Mouse (Mus musculus) megakaryocyte, adult 5-6 weeks (primary cell): ENCODE measurements around the gene Anapc2. TPM values are rescaled to one million over a fixed set of nuclear protein-coding genes. Genes with fewer than 3 reads are reported as not detected.
"Not testable (repeated sequence)": the region's sequence is repeated elsewhere in the genome, so short reads cannot be mapped to it uniquely, and the experiment has no call there.

Experiments used
- ATAC-seq: 2 replicates; pipeline ENCODE4 v1.8.0; 2016; ENCODE audit warnings: mild to moderate bottlenecking, inconsistent platforms; ENCODE audit not compliant: poor library complexity, severe bottlenecking
- total RNA-seq, 2 experiments: library from RNA; stranded (forward) in 1 of 2; stranded (reverse) in 1 of 2; fragments of 153-499, 151-499 nt in 1 of 2; fragments of 221-1000, 200-1000 nt in 1 of 2; gene quantifications; 2 replicates each; pipeline versions ENCODE4 v1.2.3 to v1.2.4; 2015 to 2017

The Anapc2 gene
- total RNA-seq, 2 experiments from 2014 or later, result 25.1 to 28.9 TPM

GRCm38 (mm10) chr2:25240723-25241437, 31.4 kb upstream of the Anapc2 start:
- ATAC-seq, result peak; percentile 51

- no peak for ATAC-seq
Observed at GRCm38 (mm10) chr2:25241438-25241775, 30.9 kb upstream of the Anapc2 start.

GRCm38 (mm10) chr2:25242101-25242506, 30.2 kb upstream of the Anapc2 start, which contains the start of the genes Rnf208 and Cysrt1:
Gene Rnf208, plus strand, starts transcription at chr2:25242255.
Gene Cysrt1, minus strand, starts transcription at chr2:25242452.
- no peak for ATAC-seq

GRCm38 (mm10) chr2:25243342-25243741, 28.9 kb upstream of the Anapc2 start:
- no peak for ATAC-seq

- ATAC-seq, result no peak
Observed at GRCm38 (mm10) chr2:25244144-25244543, 28.1 kb upstream of the Anapc2 start.

- no peak for ATAC-seq
Observed at GRCm38 (mm10) chr2:25246183-25247072, 25.9 kb upstream of the Anapc2 start, which contains the start of gene AL732309.1. Gene AL732309.1, minus strand, starts transcription at chr2:25246863.

GRCm38 (mm10) chr2:25252331-25252730, 19.9 kb upstream of the Anapc2 start:
- no peak for ATAC-seq

- peak; percentile 97 for ATAC-seq
Observed at GRCm38 (mm10) chr2:25255284-25255779, 16.9 kb upstream of the Anapc2 start, which contains the start of gene Tmem203. Gene Tmem203, plus strand, starts transcription at chr2:25255439.

- ATAC-seq, result not testable (repeated sequence)
Observed at GRCm38 (mm10) chr2:25256443-25257109, 15.7 kb upstream of the Anapc2 start.

- not testable (repeated sequence) for ATAC-seq
Observed at GRCm38 (mm10) chr2:25257250-25257649, 15.0 kb upstream of the Anapc2 start.

- no peak for ATAC-seq
Observed at GRCm38 (mm10) chr2:25258887-25259286, 13.4 kb upstream of the Anapc2 start.

GRCm38 (mm10) chr2:25261870-25262269, 10.4 kb upstream of the Anapc2 start:
- no peak for ATAC-seq

- ATAC-seq, result peak; percentile 96
Observed at GRCm38 (mm10) chr2:25262291-25262767, 9.9 kb upstream of the Anapc2 start, which contains the start of gene Tprn. Gene Tprn, plus strand, starts transcription at chr2:25262618.

- peak; percentile 14; the same call in 1 of the 2 replicates for ATAC-seq
Observed at GRCm38 (mm10) chr2:25262795-25263622, 9.3 kb upstream of the Anapc2 start.

- no peak for ATAC-seq
Observed at GRCm38 (mm10) chr2:25263623-25264285, 8.5 kb upstream of the Anapc2 start.

GRCm38 (mm10) chr2:25264286-25264660, 8.0 kb upstream of the Anapc2 start:
- no peak for ATAC-seq

GRCm38 (mm10) chr2:25264851-25265250, 7.4 kb upstream of the Anapc2 start:
- no peak for ATAC-seq

GRCm38 (mm10) chr2:25265897-25266656, 6.2 kb upstream of the Anapc2 start:
- ATAC-seq, result peak; percentile 52
